Mouse (Mus musculus) forebrain, postnatal 0 days (tissue): ENCODE measurements around the gene Csf2rb2. TPM values are rescaled to one million over a fixed set of nuclear protein-coding genes. Genes with fewer than 3 reads are reported as not detected.
A peak's percentile ranks its signal among the peaks of the same experiment; 100 is the strongest.
"Not testable (repeated sequence)": the region's sequence is repeated elsewhere in the genome, so short reads cannot be mapped to it uniquely, and the experiment has no call there.

Experiments
- ATAC-seq: fragments of 200-750 bp; cut with Nextera tagmentation; 2 replicates; pipeline ENCODE4 v1.8.0; 2017; ENCODE audit warnings: mild to moderate bottlenecking, moderate library complexity
- DNase-seq: peaks from one replicate; pipeline ENCODE4 v3.0.0-alpha.2; 2015
- H3K27ac ChIP-seq: fragments of 300-500 bp; sonication (generic); 2 replicates; pipeline ENCODE4 v1.5.1; 2014; ENCODE audit warnings: low read depth, mild to moderate bottlenecking, antibody characterized with exemption, low read length, moderate library complexity, mixed read lengths
- H3K27me3 ChIP-seq: fragments of 300-500 bp; sonication (generic); 2 replicates; pipeline ENCODE4 v1.6.1; 2014; ENCODE audit warnings: mild to moderate bottlenecking, low read length, mixed read lengths; ENCODE audit not compliant: insufficient read depth
- H3K36me3 ChIP-seq: fragments of 300-500 bp; sonication (generic); 2 replicates; pipeline ENCODE4 v1.6.1; 2014; ENCODE audit warnings: mild to moderate bottlenecking, moderate library complexity; ENCODE audit not compliant: insufficient read depth
- H3K4me1 ChIP-seq: fragments of 300-500 bp; sonication (generic); 2 replicates; pipeline ENCODE4 v1.6.1; 2014; ENCODE audit warnings: antibody characterized with exemption; ENCODE audit not compliant: insufficient read depth
- H3K4me2 ChIP-seq: fragments of 300-500 bp; sonication (generic); 2 replicates; pipeline ENCODE4 v1.6.1; 2014; ENCODE audit warnings: low read depth, mild to moderate bottlenecking, moderate library complexity
- H3K4me3 ChIP-seq: fragments of 300-500 bp; sonication (generic); 2 replicates; pipeline ENCODE4 v1.5.1; 2014; ENCODE audit warnings: low read depth, low read length, mixed read lengths
- H3K9ac ChIP-seq: fragments of 300-500 bp; sonication (generic); 2 replicates; pipeline ENCODE4 v1.6.1; 2014; ENCODE audit warnings: mild to moderate bottlenecking
- H3K9me3 ChIP-seq: fragments of 300-500 bp; sonication (generic); 2 replicates; pipeline ENCODE4 v1.6.1; 2016; ENCODE audit warnings: low read length
- CTCF ChIP-seq: sonication (generic); IDR thresholded peaks from 2 replicates; pipeline ENCODE4 v1.5.1; 2016; ENCODE audit warnings: antibody characterized with exemption, control low read depth, low read depth
- WGBS: fragments of 180-500 bp; shearing (Covaris S2); extraction: QIAGEN DNeasy Blood & Tissue Kit; methylation state at CpG from one replicate; pipeline ENCODE4 v1.1.7; 2014; 5-methylcytosine and 5-hydroxymethylcytosine counted together
- polyA plus RNA-seq: library from polyadenylated mRNA; unstranded; fragments of >200 nt; fragmentation: Nextera tagmentation; extraction: Ambion mirVana; gene quantifications from 2 replicates; pipeline ENCODE4 v1.2.1, GENCODE M21; 2015
- total RNA-seq: library from RNA; depleted of rRNA; stranded (reverse); fragments of >200 nt; gene quantifications from 2 replicates; pipeline ENCODE4 v1.2.3, GENCODE M21; 2014

Gene Csf2rb2
- total and polyA plus RNA-seq, 2 experiments from 2014 or later: 0.13 to 0.43 TPM

GRCm38 (mm10) chr15:78258246-78258865, 47.2 kb downstream of the Csf2rb2 start:
- H3K27me3 ChIP-seq: no peaks in the 10 kb centered on the region
- no peaks in the 10 kb centered on the region for H3K4me1 ChIP-seq
- no peak for TF ChIP-seq CTCF
- no peak overlapping the region for H3K4me2 ChIP-seq
- no peaks in the 10 kb centered on the region for H3K9me3 ChIP-seq
- H3K36me3 ChIP-seq: no peaks in the 10 kb centered on the region
- H3K27ac ChIP-seq: no peak overlapping the region
- H3K4me3 ChIP-seq: no peak overlapping the region
- ATAC-seq (no peak), DNase-seq (no peak)
- 82% methylated on average over 10 of the region's 10 CpGs for WGBS
- no peak overlapping the region for H3K9ac ChIP-seq

GRCm38 (mm10) chr15:78257326-78258050, 48.0 kb downstream of the Csf2rb2 start:
- TF ChIP-seq CTCF: peak; percentile 91
- peak; percentile 45 for ATAC-seq
- Histone ChIP-seq H3K27me3 (no peaks in the 10 kb centered on the region), H3K9ac (no peak overlapping the region), H3K36me3 (no peaks in the 10 kb centered on the region), H3K4me1 (no peaks in the 10 kb centered on the region), H3K4me3 (no peak overlapping the region), H3K4me2 (no peak overlapping the region), H3K9me3 (no peaks in the 10 kb centered on the region), H3K27ac (no peak overlapping the region)
- peak; percentile 79 for DNase-seq
- WGBS: 47% methylated on average over 7 of the region's 7 CpGs

GRCm38 (mm10) chr15:78256602-78257259, 48.8 kb downstream of the Csf2rb2 start:
- H3K4me3 ChIP-seq, H3K9ac ChIP-seq, H3K27me3 ChIP-seq, H3K27ac ChIP-seq, H3K9me3 ChIP-seq, H3K4me1 ChIP-seq, H3K4me2 ChIP-seq, ATAC-seq, DNase-seq, H3K36me3 ChIP-seq: not testable (repeated sequence)

- H3K9ac ChIP-seq: no peak overlapping the region
- H3K27ac ChIP-seq: no peak overlapping the region
- no peaks in the 10 kb centered on the region for H3K4me1 ChIP-seq
- DNase-seq (peak; percentile 71), ATAC-seq (peak; percentile 42)
- H3K9me3 ChIP-seq: no peaks in the 10 kb centered on the region
- no peak overlapping the region for H3K4me3 ChIP-seq
- peak overlapping the region; percentile 8; the same call in 1 of the 2 replicates for H3K4me2 ChIP-seq
- 16% methylated on average over 20 of the region's 20 CpGs for WGBS
- no peaks in the 10 kb centered on the region for H3K27me3 ChIP-seq
- H3K36me3 ChIP-seq: no peaks in the 10 kb centered on the region
- peak; percentile 61 for TF ChIP-seq CTCF
Measured at GRCm38 (mm10) chr15:78254751-78255150, 50.8 kb downstream of the Csf2rb2 start.

- Histone ChIP-seq H3K9ac (no peak overlapping the region), H3K27ac (no peak overlapping the region), H3K4me3 (no peak overlapping the region), H3K4me1 (no peaks in the 10 kb centered on the region), H3K9me3 (no peaks in the 10 kb centered on the region), H3K4me2 (no peak overlapping the region), H3K36me3 (no peaks in the 10 kb centered on the region), H3K27me3 (no peaks in the 10 kb centered on the region)
- 70% methylated on average over 3 of the region's 3 CpGs for WGBS
- no peak for TF ChIP-seq CTCF
- no peak for ATAC-seq
- no peak for DNase-seq
Measured at GRCm38 (mm10) chr15:78248410-78248809, 57.1 kb downstream of the Csf2rb2 start.

- DNase-seq (no peak), ATAC-seq (no peak)
- H3K4me2 ChIP-seq: no peak overlapping the region
- H3K9ac ChIP-seq: no peak overlapping the region
- no peak for TF ChIP-seq CTCF
- H3K9me3 ChIP-seq: no peaks in the 10 kb centered on the region
- no peaks in the 10 kb centered on the region for H3K4me1 ChIP-seq
- no peaks in the 10 kb centered on the region for H3K27me3 ChIP-seq
- WGBS: 53% methylated on average over 2 of the region's 2 CpGs
- H3K4me3 ChIP-seq: no peak overlapping the region
- no peak overlapping the region for H3K27ac ChIP-seq
- H3K36me3 ChIP-seq: no peaks in the 10 kb centered on the region
Measured at GRCm38 (mm10) chr15:78247659-78248058, 57.9 kb downstream of the Csf2rb2 start.
